7 mouse cellular contexts compared by ENCODE assay signal in genomic region chr13:91881837-91882480, GRCm38 (mm10). TPM values are rescaled to one million over a fixed set of nuclear protein-coding genes. Genes with fewer than 3 reads are reported as not detected.
DNase-seq lines count a peak whose midpoint lies in the region; ATAC-seq and TF ChIP-seq lines count a peak whose summit lies in the region.

No protein-coding gene starts in this region.

- no peaks in the 10 kb centered on the region for H3K79me2 ChIP-seq in liver, adult 2 months (ENCODE audit: control insufficient read depth, insufficient read depth, low read length)

- no peaks in the 10 kb centered on the region for H3K27me3 ChIP-seq in liver, adult 2 months (ENCODE audit: control insufficient read depth, insufficient read depth, low read length)
- no peaks in the 10 kb centered on the region for H3K27me3 ChIP-seq in liver, embryonic 12.5 days (replicated peaks)
- no peaks in the 10 kb centered on the region for H3K27me3 ChIP-seq in hindbrain, embryonic 16.5 days (replicated peaks; ENCODE audit: control insufficient read depth, insufficient read depth, low read length)
- H3K27me3 ChIP-seq in limb, embryonic 14.5 days (ENCODE audit: control insufficient read depth, insufficient read depth, low read length) = no peaks in the 10 kb centered on the region

- no peak overlapping the region for H3K4me3 ChIP-seq in liver, adult 2 months (ENCODE audit: insufficient read depth, low read depth, low read length)
- no peak overlapping the region for H3K4me3 ChIP-seq in liver, embryonic 12.5 days
- no peak overlapping the region for H3K4me3 ChIP-seq in hindbrain, embryonic 16.5 days (ENCODE audit: low read length)
- H3K4me3 ChIP-seq in limb, embryonic 14.5 days (replicated peaks; ENCODE audit: low read length) = no peak overlapping the region

- H3K27ac ChIP-seq in liver, adult 2 months (replicated peaks; ENCODE audit: insufficient read depth, low read depth, low read length) = no peak overlapping the region
- H3K27ac ChIP-seq in liver, embryonic 12.5 days = no peak overlapping the region
- H3K27ac ChIP-seq in hindbrain, embryonic 16.5 days (ENCODE audit: low read depth, low read length) = no peak overlapping the region
- H3K27ac ChIP-seq in limb, embryonic 14.5 days (replicated peaks; ENCODE audit: low read depth, low read length) = no peak overlapping the region

- ATAC-seq in liver, embryonic 12.5 days = no peak
- ATAC-seq in activated CD4-positive, CD25-positive, alpha-beta regulatory T cell, adult 4 months = peak; percentile 52
- peak; percentile 69; the same call in 1 of the 2 replicates for ATAC-seq in hindbrain, embryonic 16.5 days
- ATAC-seq in limb, embryonic 14.5 days (ENCODE audit: low FRiP score, low read depth) = no peak

- H3K9me3 ChIP-seq in liver, embryonic 12.5 days (replicated peaks) = no peaks in the 10 kb centered on the region
- no peaks in the 10 kb centered on the region for H3K9me3 ChIP-seq in hindbrain, embryonic 16.5 days (ENCODE audit: control insufficient read depth, low read length)
- no peaks in the 10 kb centered on the region for H3K9me3 ChIP-seq in limb, embryonic 14.5 days (ENCODE audit: control insufficient read depth, low read length)

- H3K36me3 ChIP-seq in liver, adult 2 months (ENCODE audit: control insufficient read depth, insufficient read depth, low read length) = no peaks in the 10 kb centered on the region
- H3K36me3 ChIP-seq in liver, embryonic 12.5 days = no peaks in the 10 kb centered on the region
- H3K36me3 ChIP-seq in hindbrain, embryonic 16.5 days (ENCODE audit: control insufficient read depth, insufficient read depth, low read length) = no peaks in the 10 kb centered on the region
- H3K36me3 ChIP-seq in limb, embryonic 14.5 days (ENCODE audit: control insufficient read depth, insufficient read depth, low read length) = no peaks in the 10 kb centered on the region

- WGBS in liver, adult 2 months = 65% methylated on average over 9 of the region's 9 CpGs
- WGBS in liver, embryonic 12.5 days (ENCODE audit: insufficient replicate concordance) = 46% methylated on average over 9 of the region's 9 CpGs
- WGBS in hindbrain, embryonic 16.5 days = 61% methylated on average over 9 of the region's 9 CpGs
- 55% methylated on average over 9 of the region's 9 CpGs for WGBS in limb, embryonic 14.5 days

- TF ChIP-seq POLR2A in liver, adult 2 months (IDR thresholded peaks at IDR 0.05; ENCODE audit: extremely low read depth, insufficient read depth, low read length) = no peak
- no peak for TF ChIP-seq POLR2A in limb, embryonic 14.5 days (IDR thresholded peaks at IDR 0.05; ENCODE audit: borderline replicate concordance, extremely low read depth, insufficient read depth, insufficient read length)

- no peak overlapping the region for H3K9ac ChIP-seq in liver, adult 2 months (ENCODE audit: low read depth, low read length)
- no peak overlapping the region for H3K9ac ChIP-seq in liver, embryonic 12.5 days
- H3K9ac ChIP-seq in hindbrain, embryonic 16.5 days (ENCODE audit: low read depth, low read length) = no peak overlapping the region
- H3K9ac ChIP-seq in limb, embryonic 14.5 days (ENCODE audit: low read depth, low read length, severe bottlenecking) = no peak overlapping the region

- 0 out of 2 replicates have a peak, but pooled peaks have one; percentile 11 for TF ChIP-seq CTCF in liver, adult 2 months (IDR thresholded peaks at IDR 0.05; ENCODE audit: low read depth, low read length)

- peak; percentile 20 for DNase-seq in liver, adult 2 months (ENCODE audit: extremely low read depth, low read depth, low spot score)
- DNase-seq in embryo, embryonic 11.5 days (ENCODE audit: low read depth, low spot score) = peak; percentile 42
- peak; percentile 64 for DNase-seq in limb, embryonic 14.5 days (ENCODE audit: low spot score)
- DNase-seq in retina, postnatal 7 days (ENCODE audit: low read depth, low spot score) = peak; percentile 54

- no peak overlapping the region for H3K4me2 ChIP-seq in liver, embryonic 12.5 days
- H3K4me2 ChIP-seq in hindbrain, embryonic 16.5 days (ENCODE audit: low read length) = no peak overlapping the region
- no peak overlapping the region for H3K4me2 ChIP-seq in limb, embryonic 14.5 days (replicated peaks; ENCODE audit: low read depth, low read length, severe bottlenecking)

- no peaks in the 10 kb centered on the region for H3K4me1 ChIP-seq in liver, adult 2 months (ENCODE audit: control insufficient read depth, insufficient read depth, low read length)
- H3K4me1 ChIP-seq in liver, embryonic 12.5 days = no peaks in the 10 kb centered on the region
- no peaks in the 10 kb centered on the region for H3K4me1 ChIP-seq in hindbrain, embryonic 16.5 days (ENCODE audit: control insufficient read depth, insufficient read depth, low read depth, low read length)
- H3K4me1 ChIP-seq in limb, embryonic 14.5 days (ENCODE audit: control insufficient read depth, insufficient read depth, low read length) = no peaks in the 10 kb centered on the region

RNA-seq across cellular contexts. Expression of gene Ckmt2, which starts 5.3 kb away (rescaled TPM):
- total RNA-seq in liver, adult 2 months (2014; rRNA removed) = 3.4 TPM in 1 of 2 replicates, not detected in the other
- not detected in 2 replicates for polyA plus RNA-seq in liver, adult 2 months (2012; rRNA removed)
- polyA plus RNA-seq in liver, embryonic 12.5 days (2016; fragmentation: Nextera tagmentation; extraction: Ambion mirVana) = not detected in 2 replicates
- not detected for polyA plus RNA-seq in activated CD4-positive, CD25-positive, alpha-beta regulatory T cell, adult 4 months (2017; shearing (Covaris generic))
- 0.14 and 0.79 TPM in 2 replicates for polyA plus RNA-seq in hindbrain, embryonic 16.5 days (2015; fragmentation: Nextera tagmentation; extraction: Ambion mirVana)
- polyA plus RNA-seq in limb, embryonic 14.5 days (2012; rRNA removed) = 0.68 and 1.2 TPM in 2 replicates
- polyA plus RNA-seq in limb, embryonic 14.5 days (2014; fragmentation: Nextera tagmentation; extraction: Ambion mirVana) = 0.39 and 1.2 TPM in 2 replicates

Comparison
In these comparisons a context has a peak if more than half of its experiments do, and no peak if none do; other contexts are left out.
1. ATAC-seq: peak in activated CD4-positive, CD25-positive, alpha-beta regulatory T cell, adult 4 months (single experiment) and hindbrain, embryonic 16.5 days (single experiment); none in liver, embryonic 12.5 days (single experiment) and limb, embryonic 14.5 days (single experiment).
2. Peak in every context shown above with its lines, with median percentiles within 50 percentile points of each other: DNase-seq.